Mouse (Mus musculus) thymus, postnatal 25 days (tissue): ENCODE measurements at regions not wholly inside any gene's neighbourhood (a gene's known extent, or its start where the extent isn't known, plus 50 kb on each side); places are given as distances from the start of the nearest gene placed in this dataset.

Experiments used
- DNase-seq: peaks from one replicate; pipeline ENCODE4 v3.0.0; 2022

DNA sequence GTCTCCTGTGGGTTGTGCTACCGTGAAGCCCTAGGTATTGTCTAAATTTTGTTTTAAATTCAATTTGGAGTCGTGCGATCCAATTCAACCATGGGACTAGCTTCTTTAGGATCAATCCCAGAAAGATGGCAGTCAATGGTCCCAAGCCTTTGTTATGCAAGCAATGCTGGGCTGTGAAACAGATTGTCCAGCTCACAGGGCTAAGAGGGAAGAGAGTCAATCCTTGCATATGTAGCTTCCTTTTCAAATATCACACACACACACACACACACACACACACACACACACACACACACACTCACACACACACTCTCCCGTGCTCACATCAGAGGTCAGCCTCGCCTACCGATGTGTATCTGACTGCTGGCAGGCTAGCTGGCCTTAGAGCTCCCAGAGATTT is 373.8 kb upstream of the Gm10131 start:
- DNase-seq: no peak

DNA sequence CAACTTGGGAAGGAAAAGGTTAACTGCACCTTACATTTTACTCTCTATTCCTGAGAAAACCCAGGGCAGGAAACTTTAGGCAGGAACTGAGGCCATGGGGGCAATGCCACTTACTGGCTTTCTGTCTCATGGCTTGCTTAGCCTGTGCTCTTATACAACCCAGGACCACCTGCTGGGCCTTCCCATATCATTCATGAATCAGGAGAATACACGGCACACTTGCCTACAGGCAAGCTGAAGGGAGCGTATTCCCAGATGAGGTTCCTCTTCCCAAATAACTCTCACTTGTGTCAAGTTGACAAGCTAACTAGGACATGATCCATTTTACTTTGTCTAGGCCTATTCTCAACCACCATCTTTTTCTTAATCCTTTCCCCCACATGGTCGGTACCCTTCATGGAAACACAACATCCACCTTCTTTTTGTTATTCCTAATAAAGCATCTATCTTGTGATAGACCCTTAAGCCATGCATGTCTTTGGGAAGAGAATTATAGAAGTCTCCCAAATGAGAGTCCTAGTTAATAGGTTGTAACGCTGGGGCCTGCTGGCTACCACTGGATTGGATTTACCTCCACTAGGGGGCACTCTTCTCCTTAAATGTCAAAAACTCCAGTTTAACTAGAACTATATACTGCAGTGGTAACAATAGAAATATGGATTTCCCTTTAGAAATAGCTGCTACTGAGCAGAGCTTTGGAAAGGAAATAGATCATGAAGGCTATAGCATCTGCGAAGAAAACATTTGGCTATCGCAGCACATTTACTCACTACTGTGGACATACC is 373.2 kb upstream of the Gm10131 start:
- DNase-seq: peak; percentile 63

- no peak for DNase-seq
Measured at GRCm38 (mm10) chr8:34483212-34483611, 371.7 kb upstream of the Gm10131 start.

DNA sequence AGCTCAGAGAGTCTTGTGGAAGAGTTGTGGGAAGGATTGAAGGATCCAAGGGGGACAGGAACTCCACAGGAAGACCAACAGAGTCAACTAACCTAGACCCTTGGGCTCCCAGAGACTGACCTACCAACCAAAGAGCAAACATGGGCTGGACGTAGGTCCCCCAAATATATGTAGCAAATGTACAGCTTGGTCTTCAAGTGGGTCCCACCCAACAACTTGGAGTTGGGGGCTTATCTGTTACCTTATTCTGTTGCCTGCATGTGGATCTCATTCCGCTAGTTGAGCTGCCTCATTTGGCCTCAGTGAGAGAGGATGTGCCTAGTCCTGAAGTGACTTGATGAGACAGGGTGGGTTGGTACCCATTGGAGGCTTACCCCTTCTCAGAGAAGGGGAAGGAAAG is 371.1 kb upstream of the Gm10131 start:
- no peak for DNase-seq

DNA sequence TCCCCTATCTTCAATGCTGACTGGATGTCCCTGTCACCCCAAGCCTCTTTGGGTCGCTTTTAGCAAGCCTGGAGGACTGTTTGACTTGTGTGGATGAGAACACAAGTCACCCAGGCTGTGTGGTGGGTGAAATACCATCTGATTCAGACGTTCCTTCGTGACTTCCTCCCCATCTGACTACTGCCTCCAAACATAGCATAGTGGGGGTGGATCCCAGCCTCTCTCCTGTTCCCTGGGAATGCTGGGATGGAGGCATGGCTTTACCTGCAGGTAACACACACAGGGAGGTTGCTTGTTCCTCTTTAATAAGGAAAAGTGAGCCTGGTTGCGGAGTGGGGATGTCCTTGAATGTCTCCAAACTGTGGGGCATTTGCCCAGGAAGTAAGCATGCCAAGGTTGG is 369.0 kb upstream of the Gm10131 start:
- no peak for DNase-seq

DNA sequence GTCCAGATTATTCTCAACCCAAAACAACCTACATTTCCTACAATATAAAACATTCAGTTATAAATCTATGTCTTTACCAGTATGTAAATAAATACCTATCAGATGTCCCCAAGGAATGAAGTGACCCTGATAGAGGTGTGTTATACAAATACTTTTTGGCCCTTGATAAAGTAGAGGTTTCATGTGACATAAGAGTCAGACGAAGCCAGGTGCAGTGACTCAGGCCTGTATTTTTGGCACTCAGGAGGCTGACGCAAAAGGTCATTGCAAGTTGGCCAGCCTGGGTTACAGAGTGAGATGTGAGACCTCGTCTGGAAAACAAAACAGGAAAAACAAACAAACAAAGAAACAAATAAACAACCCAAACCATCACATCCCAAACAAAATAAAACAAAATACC is 367.4 kb upstream of the Gm10131 start:
- no peak for DNase-seq

GRCm38 (mm10) chr8:34478465-34478864 is 366.9 kb upstream of the Gm10131 start:
- no peak for DNase-seq

GRCm38 (mm10) chr8:34476146-34476820 is 364.7 kb upstream of the Gm10131 start:
- no peak for DNase-seq

DNA sequence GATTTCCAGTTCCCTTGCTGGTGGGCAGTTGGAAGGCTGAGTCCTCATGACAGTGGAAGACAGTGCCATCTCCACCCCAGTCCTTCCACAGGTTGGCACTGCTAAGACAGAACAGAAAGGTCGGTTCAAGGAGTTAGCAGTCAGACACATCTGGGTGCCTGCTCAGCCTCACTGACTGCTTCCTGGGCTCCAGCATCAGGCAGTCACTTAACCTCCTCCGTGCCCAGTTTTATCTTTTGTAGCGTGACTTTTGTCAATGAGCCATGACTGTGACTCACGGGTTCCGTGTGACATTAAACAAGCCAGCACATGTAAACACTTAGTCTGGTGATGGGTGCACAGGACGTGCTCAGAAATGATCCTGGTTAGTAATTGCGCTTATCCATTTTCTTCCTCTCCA is 363.1 kb upstream of the Gm10131 start:
- DNase-seq: no peak

- no peak for DNase-seq
Measured at GRCm38 (mm10) chr8:34473769-34474168, 362.2 kb upstream of the Gm10131 start.

DNA sequence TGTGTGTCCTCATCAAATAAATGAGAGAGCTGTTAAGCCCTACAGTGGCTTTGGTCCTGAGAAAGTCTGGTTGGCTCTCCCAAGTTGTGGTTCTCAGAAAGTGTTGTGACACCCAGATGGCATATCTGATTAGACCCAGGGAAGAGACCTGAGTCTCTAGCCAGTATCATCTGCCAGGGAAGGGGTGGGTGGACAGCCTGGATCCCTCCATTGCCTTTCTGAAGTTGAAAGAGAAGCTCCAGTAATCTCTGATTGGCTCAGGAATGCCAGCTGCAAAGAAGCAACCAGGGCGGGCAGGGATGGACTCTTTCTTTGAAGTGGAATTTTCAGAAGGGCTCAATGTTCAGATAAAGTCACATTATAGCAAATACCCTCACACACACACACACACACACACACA is 361.8 kb upstream of the Gm10131 start:
- no peak for DNase-seq

- no peak for DNase-seq
Measured at GRCm38 (mm10) chr8:34472846-34473245, 361.3 kb upstream of the Gm10131 start.

DNA sequence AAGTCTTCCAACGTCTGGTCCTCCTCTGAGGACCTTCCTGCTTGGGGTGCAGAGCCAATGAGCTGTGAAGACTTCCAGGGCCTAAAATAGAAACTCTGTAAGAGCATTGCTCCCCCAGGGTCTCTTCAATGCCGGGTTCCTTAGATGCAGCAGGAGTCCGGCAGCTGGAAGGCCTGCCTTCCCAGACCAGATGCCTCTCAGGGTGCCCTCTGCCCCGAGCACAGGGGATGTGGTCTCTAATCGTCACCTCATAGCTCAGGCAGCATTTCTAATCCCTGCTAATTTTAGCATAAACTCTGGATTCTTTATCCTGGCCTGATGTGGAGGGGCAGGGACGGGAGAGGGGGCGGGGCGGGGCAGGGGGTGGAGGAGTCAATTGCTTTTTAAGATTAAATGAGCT is 360.9 kb upstream of the Gm10131 start:
- no peak for DNase-seq

- no peak for DNase-seq
Measured at GRCm38 (mm10) chr8:34469091-34469490, 357.6 kb upstream of the Gm10131 start.

- no peak for DNase-seq
Measured at GRCm38 (mm10) chr8:34466786-34467364, 355.3 kb upstream of the Gm10131 start.

DNA sequence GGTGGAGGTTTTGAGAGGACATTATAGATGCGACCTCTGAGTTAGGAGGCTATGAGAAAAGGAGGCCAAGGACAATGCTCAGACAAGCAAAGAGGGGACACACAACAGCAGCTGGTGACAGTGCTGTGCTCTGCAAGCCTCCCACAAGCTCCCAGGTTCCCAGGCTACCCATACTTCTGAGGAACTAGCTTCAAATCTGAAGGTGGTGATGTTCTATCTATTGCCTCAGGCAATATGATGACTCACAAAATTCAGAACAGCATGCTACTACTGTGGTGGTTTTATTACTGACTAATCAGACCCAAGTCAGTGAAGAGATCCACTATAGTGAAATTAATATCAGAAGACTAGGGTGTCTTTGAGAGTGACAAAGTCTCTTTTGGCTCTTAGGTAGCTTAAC is 353.9 kb upstream of the Gm10131 start:
- DNase-seq: no peak

DNA sequence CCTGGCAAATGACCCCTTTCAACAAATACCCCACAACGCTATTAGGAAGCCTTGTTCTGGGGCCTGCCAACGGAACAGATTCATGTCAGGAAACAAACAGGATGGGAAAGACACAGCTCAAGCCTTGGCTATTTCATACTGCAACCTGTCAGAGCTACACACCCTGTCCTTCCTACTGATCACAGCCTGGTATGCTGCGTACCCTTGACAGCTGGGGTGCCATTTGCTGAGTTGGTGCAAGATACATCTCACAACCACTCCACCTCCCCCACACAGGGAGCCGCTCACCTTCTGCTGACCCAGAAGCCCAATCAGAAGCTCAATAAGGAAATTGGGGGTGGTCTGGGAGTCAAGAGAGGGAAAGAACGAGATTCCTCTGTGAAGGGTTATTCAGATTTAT is 350.7 kb upstream of the Gm10131 start:
- DNase-seq: no peak

DNA sequence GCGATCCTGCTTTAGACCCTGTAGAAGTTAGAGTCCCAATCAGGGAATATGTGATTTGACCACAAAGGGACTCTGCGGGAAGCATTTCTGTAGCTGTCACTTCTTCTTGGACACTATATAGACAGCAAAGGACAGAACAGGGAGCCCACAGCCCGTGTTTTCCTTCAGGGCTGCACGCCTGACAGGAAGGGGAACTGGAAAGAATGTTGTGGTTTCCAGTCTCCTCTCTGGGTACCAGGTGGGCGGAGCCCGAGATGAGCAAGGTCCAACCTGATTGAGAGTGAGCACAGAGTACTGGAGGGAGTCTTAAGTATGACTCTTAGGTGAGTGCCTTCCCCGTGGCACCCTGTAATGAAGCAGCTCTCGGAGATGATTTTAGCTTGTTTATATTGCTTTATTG is 346.8 kb upstream of the Gm10131 start:
- no peak for DNase-seq

DNA sequence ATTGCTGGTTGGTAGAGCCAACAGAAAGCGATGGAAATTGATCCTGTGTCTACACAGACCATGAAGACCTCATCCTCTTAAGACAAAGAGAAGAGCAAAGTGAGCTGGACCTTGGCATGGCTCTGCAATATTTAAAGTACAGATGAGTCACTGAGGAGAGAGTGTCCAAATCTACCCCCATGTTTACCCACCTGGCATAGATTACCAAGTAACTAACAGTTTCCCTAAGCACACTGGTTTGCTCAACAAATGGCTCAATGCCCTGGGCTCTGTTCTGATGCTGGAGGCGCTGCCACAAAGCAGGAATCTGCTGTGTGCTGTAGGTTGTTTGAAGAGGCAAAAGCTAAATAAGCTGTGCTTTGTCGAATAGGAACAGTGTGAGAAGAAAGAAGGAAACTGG is 345.0 kb upstream of the Gm10131 start:
- DNase-seq: no peak

- no peak for DNase-seq
Measured at GRCm38 (mm10) chr8:34455376-34455775, 343.8 kb upstream of the Gm10131 start.

- no peak for DNase-seq
Measured at GRCm38 (mm10) chr8:34452811-34453210, 341.3 kb upstream of the Gm10131 start.

- no peak for DNase-seq
Measured at GRCm38 (mm10) chr8:34451211-34452000, 339.9 kb upstream of the Gm10131 start.

DNA sequence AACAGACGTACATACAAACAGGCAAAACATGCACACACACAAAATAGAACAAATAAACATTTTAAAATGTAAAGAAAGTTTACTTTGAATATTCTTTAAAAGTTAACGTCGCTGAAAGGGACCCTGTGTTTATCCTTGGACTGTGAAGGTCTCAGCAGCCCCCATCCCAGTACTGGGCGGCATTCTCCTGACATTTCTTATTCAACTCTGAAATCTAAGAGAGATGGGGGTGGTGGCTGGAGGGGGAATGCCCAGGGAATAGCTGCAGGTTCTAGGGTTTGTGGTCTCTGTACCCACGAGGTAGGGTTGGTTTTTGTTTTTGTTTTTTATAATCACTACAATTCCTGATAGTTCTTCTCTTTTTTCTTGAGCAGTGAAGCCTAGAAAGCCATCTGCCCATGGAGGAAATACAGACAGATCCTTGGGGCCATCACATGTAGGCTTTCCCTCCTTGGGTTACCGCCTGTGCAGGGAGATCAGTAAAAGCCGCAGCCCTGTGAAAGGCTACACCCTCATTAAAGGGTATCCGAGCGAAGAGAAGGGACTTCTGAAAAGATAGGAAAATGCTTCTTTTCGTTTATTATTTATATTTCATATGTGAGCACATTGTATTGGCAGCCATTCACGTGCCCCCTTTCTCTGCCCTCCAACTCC is 338.0 kb upstream of the Gm10131 start:
- DNase-seq: no peak
